Mouse (Mus musculus) neutrophil, adult 5-6 weeks (primary cell): ENCODE measurements around the gene Rxfp1. TPM values are rescaled to one million over a fixed set of nuclear protein-coding genes. Genes with fewer than 3 reads are reported as not detected.

Experiments used
- ATAC-seq: fragments of 151-379, 151-347 bp; 2 replicates; pipeline ENCODE4 v1.8.0; 2017; ENCODE audit warnings: mild to moderate bottlenecking, moderate TSS enrichment; ENCODE audit not compliant: insufficient number of reproducible peaks, poor library complexity, low FRiP score, severe bottlenecking; ENCODE audit errors: extremely low read depth
- total RNA-seq: library from RNA; stranded (forward); fragments of 200-1000 nt; gene quantifications from 2 replicates; pipeline ENCODE4 v1.2.3, GENCODE M21; 2017

The Rxfp1 gene
- total RNA-seq, 1 experiment from 2014 or later, result not detected

- ATAC-seq, result no peak
Measured at GRCm38 (mm10) chr3:79676411-79676810, 61.3 kb downstream of the Rxfp1 start.

- ATAC-seq, result no peak
Measured at GRCm38 (mm10) chr3:79674641-79675040, 63.0 kb downstream of the Rxfp1 start.

GRCm38 (mm10) chr3:79673082-79673481 is 64.6 kb downstream of the Rxfp1 start:
- ATAC-seq, result 0 out of 2 replicates have a peak, but pooled peaks have one; percentile 33

- no peak for ATAC-seq
Measured at GRCm38 (mm10) chr3:79672188-79672587, 65.5 kb downstream of the Rxfp1 start.

GRCm38 (mm10) chr3:79670556-79670955 is 67.1 kb downstream of the Rxfp1 start:
- no peak for ATAC-seq

- peak; percentile 66; the same call in 1 of the 2 replicates for ATAC-seq
Measured at GRCm38 (mm10) chr3:79664787-79665408, 72.8 kb downstream of the Rxfp1 start.

- ATAC-seq, result no peak
Measured at GRCm38 (mm10) chr3:79656682-79657081, 81.0 kb downstream of the Rxfp1 start.

GRCm38 (mm10) chr3:79652129-79652528 is 85.6 kb downstream of the Rxfp1 start:
- ATAC-seq, result no peak

GRCm38 (mm10) chr3:79629416-79629730 is 108.3 kb downstream of the Rxfp1 start, which contains the start of gene Etfdh:
Etfdh (minus strand) TSS chr3:79629500.
- no peak for ATAC-seq

- peak; percentile 95 for ATAC-seq
Measured at GRCm38 (mm10) chr3:79628561-79629415, 108.9 kb downstream of the Rxfp1 start, which contains the start of gene 4930579G24Rik. 4930579G24Rik (plus strand) TSS chr3:79629079.

GRCm38 (mm10) chr3:79628182-79628560 is 109.5 kb downstream of the Rxfp1 start:
- ATAC-seq, result no peak

GRCm38 (mm10) chr3:79627484-79628181 is 110.0 kb downstream of the Rxfp1 start:
- no peak; the same call in 1 of the 2 replicates for ATAC-seq

- no peak for ATAC-seq
Measured at GRCm38 (mm10) chr3:79609886-79610285, 127.8 kb downstream of the Rxfp1 start.

- no peak for ATAC-seq
Measured at GRCm38 (mm10) chr3:79595468-79595867, 142.2 kb downstream of the Rxfp1 start.

- ATAC-seq, result no peak
Measured at GRCm38 (mm10) chr3:79591793-79592471, 145.7 kb downstream of the Rxfp1 start.
